Mouse (Mus musculus): ENCODE data around the gene Csf2rb2. TPM values are rescaled to one million over a fixed set of nuclear protein-coding genes. Genes with fewer than 3 reads are reported as not detected.
"Not testable (repeated sequence)": the region's sequence is repeated elsewhere in the genome, so short reads cannot be mapped to it uniquely, and the experiment has no call there.

Gene Csf2rb2
- total and polyA plus RNA-seq, 2 experiments from 2014 or later = 0.19 to 0.50 TPM

DNA sequence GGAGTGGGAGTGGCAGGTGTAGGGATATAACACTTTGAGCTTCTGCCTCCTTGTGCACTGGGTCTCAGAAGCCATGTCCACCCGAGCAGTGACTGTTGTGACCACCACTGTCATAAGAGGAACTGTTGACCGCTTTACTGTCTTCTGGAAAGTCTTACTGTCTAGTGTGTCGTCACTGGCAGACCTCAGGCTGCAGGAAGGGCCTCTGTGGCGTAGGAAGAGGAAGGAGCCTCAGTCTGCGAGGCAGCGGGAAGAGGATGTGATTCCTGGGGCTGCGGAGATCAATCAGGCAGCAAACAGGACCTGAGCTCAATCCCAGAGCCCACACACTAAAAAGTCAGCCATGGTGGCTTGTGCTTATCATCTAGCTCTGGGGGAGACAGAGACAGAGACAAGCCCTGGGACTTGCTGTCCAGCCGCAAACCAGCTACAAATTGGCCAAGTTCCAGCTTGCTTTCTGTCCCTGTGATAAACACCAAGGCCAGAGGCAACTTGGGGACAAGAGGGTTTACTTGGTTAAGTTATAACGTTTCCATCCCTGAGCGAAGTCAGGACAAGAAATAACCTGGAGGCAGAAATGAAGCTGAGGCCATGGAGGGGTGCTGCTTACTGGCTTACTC, 47.2 kb downstream of the Csf2rb2 start:
- Histone ChIP-seq H3K27ac (ENCODE audit: low read depth) (peak overlapping the region; percentile 78), H3K27me3 (ENCODE audit: control insufficient read depth, insufficient read depth, low read length) (peaks cover 19% of the 10 kb centered on the region; the same call in 1 of the 2 replicates), H3K36me3 (replicated peaks; ENCODE audit: control insufficient read depth, insufficient read depth, low read length) (no peaks in the 10 kb centered on the region), H3K9me3 (replicated peaks; ENCODE audit: control insufficient read depth, low read length) (no peaks in the 10 kb centered on the region), H3K4me2 (ENCODE audit: low read depth, low read length) (no peak overlapping the region), H3K4me3 (ENCODE audit: low read depth, low read length) (no peak overlapping the region), H3K4me1 (ENCODE audit: control insufficient read depth, insufficient read depth) (no peaks in the 10 kb centered on the region), H3K9ac (replicated peaks; ENCODE audit: low read depth, low read length) (no peak overlapping the region)
- peak; percentile 54 for ATAC-seq (ENCODE audit: insufficient read depth, low read depth)
- peak; percentile 30 for DNase-seq (ENCODE audit: low spot score)
- WGBS = 47% methylated on average over 10 of the region's 10 CpGs
- no peak for TF ChIP-seq CTCF (IDR thresholded peaks at IDR 0.05; ENCODE audit: low read depth)
- TF ChIP-seq EP300 (IDR thresholded peaks at IDR 0.05; ENCODE audit: low read depth) = no peak

DNA sequence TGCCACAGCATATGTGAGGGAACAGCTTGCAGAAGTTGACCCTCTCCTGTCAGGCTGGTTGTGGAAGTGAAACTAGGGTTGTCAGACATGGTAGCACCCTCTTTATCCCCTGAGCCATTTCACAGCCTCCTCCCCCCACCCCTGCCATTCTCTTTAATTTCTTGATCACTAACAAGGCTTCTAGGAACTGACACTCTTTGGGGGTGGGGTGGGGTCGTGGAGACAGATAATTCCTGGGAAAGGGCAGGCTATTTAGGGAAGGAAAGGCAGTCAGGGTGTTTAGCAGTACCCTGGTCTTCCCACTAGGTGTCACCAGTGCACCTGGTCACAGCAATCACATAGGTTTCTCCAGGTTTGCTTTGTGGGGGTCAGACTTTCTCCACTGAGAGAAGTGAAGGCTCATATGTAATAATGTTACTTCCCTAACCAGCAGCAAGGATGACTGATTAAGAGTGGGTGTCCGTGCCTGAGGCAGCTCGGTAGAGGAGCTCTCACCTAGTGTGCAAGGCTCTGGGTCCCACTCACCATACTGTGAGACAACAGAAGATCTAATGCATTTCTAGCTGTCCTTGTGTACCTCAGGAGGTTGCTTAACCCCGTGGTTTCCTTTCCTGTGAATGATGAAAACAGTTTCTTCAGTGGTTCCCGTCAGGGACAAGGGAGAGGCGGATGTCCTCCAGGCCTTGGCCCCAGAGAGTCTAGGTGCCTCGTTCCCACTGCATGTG, 48.0 kb downstream of the Csf2rb2 start:
- H3K27ac ChIP-seq (ENCODE audit: low read depth) = peak overlapping the region; percentile 78
- peak; percentile 88 for TF ChIP-seq CTCF (IDR thresholded peaks at IDR 0.05; ENCODE audit: low read depth)
- no peak; the same call in 1 of the 2 replicates for TF ChIP-seq EP300 (IDR thresholded peaks at IDR 0.05; ENCODE audit: low read depth)
- no peak overlapping the region for H3K4me3 ChIP-seq (ENCODE audit: low read depth, low read length)
- no peaks in the 10 kb centered on the region for H3K9me3 ChIP-seq (replicated peaks; ENCODE audit: control insufficient read depth, low read length)
- ATAC-seq (ENCODE audit: insufficient read depth, low read depth) (peak; percentile 25; the same call in 1 of the 2 replicates), DNase-seq (ENCODE audit: low spot score) (peak; percentile 57)
- no peaks in the 10 kb centered on the region for H3K4me1 ChIP-seq (ENCODE audit: control insufficient read depth, insufficient read depth)
- no peak overlapping the region for H3K9ac ChIP-seq (replicated peaks; ENCODE audit: low read depth, low read length)
- 28% methylated on average over 7 of the region's 7 CpGs for WGBS
- H3K27me3 ChIP-seq (ENCODE audit: control insufficient read depth, insufficient read depth, low read length) = peaks cover 19% of the 10 kb centered on the region; the same call in 1 of the 2 replicates
- H3K36me3 ChIP-seq (replicated peaks; ENCODE audit: control insufficient read depth, insufficient read depth, low read length) = no peaks in the 10 kb centered on the region
- H3K4me2 ChIP-seq (ENCODE audit: low read depth, low read length) = no peak overlapping the region

DNA sequence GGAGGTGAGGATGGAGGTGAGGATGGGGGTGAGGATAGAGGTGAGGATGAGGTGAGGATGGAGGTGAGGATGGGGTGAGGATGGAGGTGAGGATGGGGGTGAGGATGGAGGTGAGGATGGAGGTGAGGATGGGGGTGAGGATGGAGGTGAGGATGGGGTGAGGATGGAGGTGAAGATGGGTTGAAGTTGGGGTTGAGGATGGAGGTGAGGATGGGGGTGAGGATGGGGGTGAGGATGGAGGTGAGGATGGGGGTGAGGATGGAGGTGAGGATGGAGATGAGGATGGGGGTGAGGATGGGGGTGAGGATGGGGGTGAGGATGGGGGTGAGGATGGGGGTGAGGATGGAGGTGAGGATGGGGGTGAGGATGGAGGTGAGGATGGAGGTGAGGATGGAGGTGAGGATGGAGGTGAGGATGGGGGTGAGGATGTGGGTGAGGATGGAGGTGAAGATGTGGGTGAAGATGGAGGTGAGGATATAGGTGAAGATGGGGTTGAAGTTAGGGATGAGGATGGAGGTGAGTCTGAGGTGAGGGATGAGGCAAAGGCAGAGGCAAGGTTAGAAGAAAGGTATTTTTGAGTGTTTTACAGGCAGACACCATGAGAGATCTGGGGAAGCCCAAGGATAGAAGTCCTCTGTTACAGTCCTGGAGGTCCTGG, 48.8 kb downstream of the Csf2rb2 start:
- H3K27me3 ChIP-seq (ENCODE audit: control insufficient read depth, insufficient read depth, low read length) = peaks cover 19% of the 10 kb centered on the region; the same call in 1 of the 2 replicates
- not testable (repeated sequence) for H3K4me3 ChIP-seq (ENCODE audit: low read depth, low read length); H3K27ac ChIP-seq (ENCODE audit: low read depth); H3K9ac ChIP-seq (replicated peaks; ENCODE audit: low read depth, low read length); DNase-seq (ENCODE audit: low spot score); H3K4me2 ChIP-seq (ENCODE audit: low read depth, low read length); H3K36me3 ChIP-seq (replicated peaks; ENCODE audit: control insufficient read depth, insufficient read depth, low read length); H3K4me1 ChIP-seq (ENCODE audit: control insufficient read depth, insufficient read depth); H3K9me3 ChIP-seq (replicated peaks; ENCODE audit: control insufficient read depth, low read length); ATAC-seq (ENCODE audit: insufficient read depth, low read depth)

GRCm38 (mm10) chr15:78254751-78255150, 50.8 kb downstream of the Csf2rb2 start:
- Histone ChIP-seq H3K9ac (replicated peaks; ENCODE audit: low read depth, low read length) (no peak overlapping the region), H3K4me1 (ENCODE audit: control insufficient read depth, insufficient read depth) (no peaks in the 10 kb centered on the region), H3K36me3 (replicated peaks; ENCODE audit: control insufficient read depth, insufficient read depth, low read length) (no peaks in the 10 kb centered on the region), H3K4me3 (ENCODE audit: low read depth, low read length) (no peak overlapping the region), H3K9me3 (replicated peaks; ENCODE audit: control insufficient read depth, low read length) (no peaks in the 10 kb centered on the region), H3K27me3 (ENCODE audit: control insufficient read depth, insufficient read depth, low read length) (peaks cover 19% of the 10 kb centered on the region; the same call in 1 of the 2 replicates), H3K27ac (ENCODE audit: low read depth) (no peak overlapping the region), H3K4me2 (ENCODE audit: low read depth, low read length) (no peak overlapping the region)
- TF ChIP-seq EP300 (IDR thresholded peaks at IDR 0.05; ENCODE audit: low read depth) (no peak), CTCF (IDR thresholded peaks at IDR 0.05; ENCODE audit: low read depth) (peak; percentile 46)
- ATAC-seq (ENCODE audit: insufficient read depth, low read depth) (no peak), DNase-seq (ENCODE audit: low spot score) (peak; percentile 31)
- 26% methylated on average over 20 of the region's 20 CpGs for WGBS

GRCm38 (mm10) chr15:78248410-78248809, 57.1 kb downstream of the Csf2rb2 start:
- Histone ChIP-seq H3K4me1 (ENCODE audit: control insufficient read depth, insufficient read depth) (peaks cover 15% of the 10 kb centered on the region), H3K9me3 (replicated peaks; ENCODE audit: control insufficient read depth, low read length) (no peaks in the 10 kb centered on the region), H3K9ac (replicated peaks; ENCODE audit: low read depth, low read length) (no peak overlapping the region), H3K4me2 (ENCODE audit: low read depth, low read length) (no peak overlapping the region), H3K36me3 (replicated peaks; ENCODE audit: control insufficient read depth, insufficient read depth, low read length) (no peaks in the 10 kb centered on the region), H3K4me3 (ENCODE audit: low read depth, low read length) (no peak overlapping the region), H3K27ac (ENCODE audit: low read depth) (no peak overlapping the region), H3K27me3 (ENCODE audit: control insufficient read depth, insufficient read depth, low read length) (0 out of 2 replicates have a peak, but pooled peaks cover 6% of the 10 kb centered on the region)
- TF ChIP-seq CTCF (IDR thresholded peaks at IDR 0.05; ENCODE audit: low read depth) = no peak
- no peak for TF ChIP-seq EP300 (IDR thresholded peaks at IDR 0.05; ENCODE audit: low read depth)
- no peak for ATAC-seq (ENCODE audit: insufficient read depth, low read depth)
- 31% methylated on average over 3 of the region's 3 CpGs for WGBS
- no peak for DNase-seq (ENCODE audit: low spot score)

Data from heart, postnatal 0 days (tissue).